In genomic region chr19:58353260-58353870, GRCm38 (mm10) we compare ENCODE assay signal across 20 mouse cellular contexts.
DNase-seq lines count a peak whose midpoint lies in the region; ATAC-seq lines count a peak whose summit lies in the region.
"Had no signal": no experiment of that assay in that cellular context is flagged by ENCODE, and none has a peak within 500 bp of the region (broad histone marks: within the 10 kb centered on the region; RNA-seq: fewer than 3 reads in every experiment).

No protein-coding gene starts in this region.

- DNase-seq in limb, embryonic 11.5 days (ENCODE audit: low spot score), result no peak
- DNase-seq in midbrain, embryonic 14.5 days, result peak; percentile 63
- DNase-seq in lung, postnatal 36 days, result no peak
- no peak for DNase-seq in gastrocnemius, adult 8-10 months (ENCODE audit: low spot score in 2 of 2)
- DNase-seq: adrenal gland, postnatal 36 days; cerebellum, adult 2 months; gastrocnemius, postnatal 36 days; lung, embryonic 14.5 days; lung, postnatal 4 days; right cerebral cortex, postnatal 25 days had no signal

- peaks cover 39% of the 10 kb centered on the region for H3K4me1 ChIP-seq in kidney, embryonic 15.5 days
- peaks cover 25% of the 10 kb centered on the region for H3K4me1 ChIP-seq in kidney, embryonic 16.5 days (ENCODE audit: insufficient read depth, low read length)
- peaks cover 20% of the 10 kb centered on the region for H3K4me1 ChIP-seq in limb, embryonic 11.5 days (ENCODE audit: control insufficient read depth, insufficient read depth, low read length)
- peaks cover 49% of the 10 kb centered on the region for H3K4me1 ChIP-seq in midbrain, embryonic 14.5 days (ENCODE audit: control insufficient read depth, insufficient read depth, low read length)
- peaks cover 36% of the 10 kb centered on the region for H3K4me1 ChIP-seq in neural tube, embryonic 15.5 days

- no peaks in the 10 kb centered on the region for H3K36me3 ChIP-seq in kidney, embryonic 15.5 days
- H3K36me3 ChIP-seq in kidney, embryonic 16.5 days (ENCODE audit: insufficient read depth, low read length), result no peaks in the 10 kb centered on the region
- H3K36me3 ChIP-seq in limb, embryonic 11.5 days (ENCODE audit: control insufficient read depth, insufficient read depth, low read length), result no peaks in the 10 kb centered on the region
- H3K36me3 ChIP-seq in midbrain, embryonic 14.5 days (ENCODE audit: control insufficient read depth, insufficient read depth, low read length), result no peaks in the 10 kb centered on the region
- H3K36me3 ChIP-seq in neural tube, embryonic 15.5 days, result no peaks in the 10 kb centered on the region
- H3K36me3 ChIP-seq: embryonic facial prominence, embryonic 10.5 days had no signal

- no peaks in the 10 kb centered on the region for H3K9me3 ChIP-seq in kidney, embryonic 15.5 days (replicated peaks)
- H3K9me3 ChIP-seq in kidney, embryonic 16.5 days (ENCODE audit: low read length), result no peaks in the 10 kb centered on the region
- no peaks in the 10 kb centered on the region for H3K9me3 ChIP-seq in limb, embryonic 11.5 days (ENCODE audit: control insufficient read depth, low read length)
- no peaks in the 10 kb centered on the region for H3K9me3 ChIP-seq in midbrain, embryonic 14.5 days (ENCODE audit: control insufficient read depth, low read length)
- no peaks in the 10 kb centered on the region for H3K9me3 ChIP-seq in neural tube, embryonic 15.5 days (replicated peaks)
- H3K9me3 ChIP-seq: embryonic facial prominence, embryonic 10.5 days; forebrain, embryonic 13.5 days had no signal

- no peak overlapping the region for H3K4me3 ChIP-seq in kidney, embryonic 15.5 days (replicated peaks)
- no peak overlapping the region for H3K4me3 ChIP-seq in kidney, embryonic 16.5 days (ENCODE audit: low read length)
- H3K4me3 ChIP-seq in limb, embryonic 11.5 days (ENCODE audit: low read depth, low read length), result no peak overlapping the region
- no peak overlapping the region for H3K4me3 ChIP-seq in midbrain, embryonic 14.5 days (replicated peaks; ENCODE audit: low read depth, low read length)
- no peak overlapping the region for H3K4me3 ChIP-seq in neural tube, embryonic 15.5 days (replicated peaks)
- H3K4me3 ChIP-seq: embryonic facial prominence, embryonic 10.5 days; forebrain, embryonic 13.5 days had no signal

- WGBS in kidney, embryonic 15.5 days, result 70% methylated on average over 13 of the region's 13 CpGs
- 65% methylated on average over 13 of the region's 13 CpGs for WGBS in kidney, embryonic 16.5 days
- WGBS in limb, embryonic 11.5 days, result 67% methylated on average over 13 of the region's 13 CpGs
- WGBS in midbrain, embryonic 14.5 days, result 31% methylated on average over 13 of the region's 13 CpGs
- 28% methylated on average over 13 of the region's 13 CpGs for WGBS in neural tube, embryonic 15.5 days

- 0 out of 2 replicates have a peak overlapping the region, but pooled peaks have one; percentile 1 for H3K27ac ChIP-seq in kidney, embryonic 15.5 days
- H3K27ac ChIP-seq in kidney, embryonic 16.5 days (ENCODE audit: low read length), result no peak overlapping the region
- peak overlapping the region; percentile 42; the same call in 1 of the 2 replicates for H3K27ac ChIP-seq in limb, embryonic 11.5 days (replicated peaks; ENCODE audit: low read depth, low read length)
- peak overlapping the region; percentile 73 for H3K27ac ChIP-seq in midbrain, embryonic 14.5 days (replicated peaks; ENCODE audit: low read depth, low read length)
- H3K27ac ChIP-seq in neural tube, embryonic 15.5 days (replicated peaks), result peak overlapping the region; percentile 72
- H3K27ac ChIP-seq: embryonic facial prominence, embryonic 10.5 days; forebrain, embryonic 13.5 days; kidney, postnatal 0 days had no signal

- H3K4me2 ChIP-seq in kidney, embryonic 15.5 days, result no peak overlapping the region
- no peak overlapping the region for H3K4me2 ChIP-seq in kidney, embryonic 16.5 days (replicated peaks; ENCODE audit: low read depth, low read length)
- no peak overlapping the region for H3K4me2 ChIP-seq in limb, embryonic 11.5 days (ENCODE audit: low read depth, severe bottlenecking)
- no peak overlapping the region for H3K4me2 ChIP-seq in midbrain, embryonic 14.5 days (ENCODE audit: low read length)
- no peak overlapping the region for H3K4me2 ChIP-seq in neural tube, embryonic 15.5 days
- H3K4me2 ChIP-seq: forebrain, embryonic 13.5 days; liver, embryonic 11.5 days; lung, embryonic 14.5 days had no signal

- no peak overlapping the region for H3K9ac ChIP-seq in kidney, embryonic 15.5 days
- H3K9ac ChIP-seq in kidney, embryonic 16.5 days (replicated peaks; ENCODE audit: low read length), result no peak overlapping the region
- H3K9ac ChIP-seq in limb, embryonic 11.5 days (ENCODE audit: low read length), result no peak overlapping the region
- no peak overlapping the region for H3K9ac ChIP-seq in midbrain, embryonic 14.5 days (replicated peaks; ENCODE audit: low read length)
- H3K9ac ChIP-seq in neural tube, embryonic 15.5 days (replicated peaks), result no peak overlapping the region
- H3K9ac ChIP-seq: forebrain, embryonic 13.5 days; lung, embryonic 14.5 days had no signal

- H3K27me3 ChIP-seq in kidney, embryonic 15.5 days, result no peaks in the 10 kb centered on the region
- no peaks in the 10 kb centered on the region for H3K27me3 ChIP-seq in kidney, embryonic 16.5 days (ENCODE audit: insufficient read depth, low read length)
- H3K27me3 ChIP-seq in limb, embryonic 11.5 days (ENCODE audit: control insufficient read depth, insufficient read depth, low read length), result no peaks in the 10 kb centered on the region
- H3K27me3 ChIP-seq in midbrain, embryonic 14.5 days (ENCODE audit: control insufficient read depth, insufficient read depth, low read length), result no peaks in the 10 kb centered on the region
- no peaks in the 10 kb centered on the region for H3K27me3 ChIP-seq in neural tube, embryonic 15.5 days (replicated peaks)
- H3K27me3 ChIP-seq: CH12.LX had no signal

- ATAC-seq in kidney, embryonic 15.5 days (replicated peaks; ENCODE audit: low FRiP score), result no peak
- ATAC-seq in kidney, embryonic 16.5 days (ENCODE audit: low FRiP score, low TSS enrichment), result no peak
- ATAC-seq in limb, embryonic 11.5 days (ENCODE audit: insufficient number of reproducible peaks, low FRiP score, low TSS enrichment, low read depth), result no peak
- peak; percentile 24; the same call in 1 of the 2 replicates for ATAC-seq in midbrain, embryonic 14.5 days (ENCODE audit: low FRiP score, low TSS enrichment)
- 0 out of 2 replicates have a peak, but pooled peaks have one; percentile 10 for ATAC-seq in neural tube, embryonic 15.5 days (ENCODE audit: low FRiP score)
- no peak for ATAC-seq in megakaryocyte progenitor cell, adult 5-6 weeks (replicated peaks; ENCODE audit: poor library complexity)
- ATAC-seq: forebrain, embryonic 13.5 days; intestine, postnatal 0 days had no signal

Comparison
In these comparisons a context has a peak if more than half of its experiments do, and no peak if none do; other contexts are left out.
1. ATAC-seq: peak in midbrain, embryonic 14.5 days (single experiment) and neural tube, embryonic 15.5 days (single experiment); none in kidney, embryonic 15.5 days (single experiment), kidney, embryonic 16.5 days (single experiment), limb, embryonic 11.5 days (single experiment) and megakaryocyte progenitor cell, adult 5-6 weeks (single experiment).